Mouse (Mus musculus): ENCODE measurements at regions not wholly inside any gene's neighbourhood (a gene's known extent, or its start where the extent isn't known, plus 50 kb on each side); places are given as distances from the start of the nearest gene placed in this dataset.

- H3K36me3 ChIP-seq = no peaks in the 10 kb centered on the region
- H3K9ac ChIP-seq = no peak overlapping the region
- no peak overlapping the region for H3K4me2 ChIP-seq
- H3K4me3 ChIP-seq = no peak overlapping the region
- no peak overlapping the region for H3K27ac ChIP-seq (ENCODE audit: poor library complexity, severe bottlenecking)
- H3K4me1 ChIP-seq (replicated peaks) = peaks cover 23% of the 10 kb centered on the region
- 0 out of 2 replicates have a peak, but pooled peaks cover 3% of the 10 kb centered on the region for H3K9me3 ChIP-seq (replicated peaks)
- ATAC-seq (ENCODE audit: insufficient number of reproducible peaks, low FRiP score) = no peak
- H3K27me3 ChIP-seq (replicated peaks) = no peaks in the 10 kb centered on the region
- WGBS = 65% methylated on average over 2 of the region's 2 CpGs
Observed at GRCm38 (mm10) chr13:92931696-92932095, 87.1 kb downstream of the Mtx3 start.

GRCm38 (mm10) chr13:92939032-92939431 lies 94.5 kb downstream of the Mtx3 start:
- ATAC-seq (ENCODE audit: insufficient number of reproducible peaks, low FRiP score) = no peak
- 90% methylated on average over 7 of the region's 7 CpGs for WGBS
- no peak overlapping the region for H3K9ac ChIP-seq
- H3K4me3 ChIP-seq = no peak overlapping the region
- H3K4me2 ChIP-seq = no peak overlapping the region
- no peaks in the 10 kb centered on the region for H3K27me3 ChIP-seq (replicated peaks)
- H3K4me1 ChIP-seq (replicated peaks) = peaks cover 3% of the 10 kb centered on the region; the same call in 1 of the 2 replicates
- no peaks in the 10 kb centered on the region for H3K9me3 ChIP-seq (replicated peaks)
- no peaks in the 10 kb centered on the region for H3K36me3 ChIP-seq
- H3K27ac ChIP-seq (ENCODE audit: poor library complexity, severe bottlenecking) = no peak overlapping the region

- H3K4me1 ChIP-seq (replicated peaks) = peaks cover 3% of the 10 kb centered on the region; the same call in 1 of the 2 replicates
- H3K9ac ChIP-seq = no peak overlapping the region
- no peaks in the 10 kb centered on the region for H3K9me3 ChIP-seq (replicated peaks)
- H3K36me3 ChIP-seq = no peaks in the 10 kb centered on the region
- H3K27me3 ChIP-seq (replicated peaks) = no peaks in the 10 kb centered on the region
- no peak overlapping the region for H3K4me3 ChIP-seq
- 82% methylated on average over 6 of the region's 6 CpGs for WGBS
- ATAC-seq (ENCODE audit: insufficient number of reproducible peaks, low FRiP score) = no peak
- H3K27ac ChIP-seq (ENCODE audit: poor library complexity, severe bottlenecking) = no peak overlapping the region
- no peak overlapping the region for H3K4me2 ChIP-seq
Observed at GRCm38 (mm10) chr13:92940610-92941009, 96.0 kb downstream of the Mtx3 start.

- no peaks in the 10 kb centered on the region; the same call in 1 of the 2 replicates for H3K9me3 ChIP-seq (replicated peaks)
- no peak overlapping the region for H3K4me3 ChIP-seq
- no peak overlapping the region for H3K27ac ChIP-seq (ENCODE audit: poor library complexity, severe bottlenecking)
- H3K4me1 ChIP-seq (replicated peaks) = no peaks in the 10 kb centered on the region
- no peak overlapping the region for H3K9ac ChIP-seq
- 70% methylated on average over 2 of the region's 2 CpGs for WGBS
- H3K36me3 ChIP-seq = no peaks in the 10 kb centered on the region
- ATAC-seq (ENCODE audit: insufficient number of reproducible peaks, low FRiP score) = no peak
- H3K27me3 ChIP-seq (replicated peaks) = no peaks in the 10 kb centered on the region
- H3K4me2 ChIP-seq = no peak overlapping the region
Observed at GRCm38 (mm10) chr13:92948560-92948959, 104.0 kb downstream of the Mtx3 start.

GRCm38 (mm10) chr13:92960031-92960430 lies 115.5 kb downstream of the Mtx3 start:
- no peak overlapping the region for H3K27ac ChIP-seq (ENCODE audit: poor library complexity, severe bottlenecking)
- peak; percentile 73 for ATAC-seq (ENCODE audit: insufficient number of reproducible peaks, low FRiP score)
- WGBS = 18% methylated on average over 4 of the region's 4 CpGs

GRCm38 (mm10) chr13:92962625-92963024 lies 118.1 kb downstream of the Mtx3 start:
- WGBS = 82% methylated on average over 5 of the region's 5 CpGs
- Histone ChIP-seq H3K4me3 (no peak overlapping the region), H3K27ac (ENCODE audit: poor library complexity, severe bottlenecking) (no peak overlapping the region), H3K36me3 (no peaks in the 10 kb centered on the region), H3K9ac (no peak overlapping the region), H3K27me3 (replicated peaks) (no peaks in the 10 kb centered on the region), H3K4me1 (replicated peaks) (peaks cover 12% of the 10 kb centered on the region), H3K4me2 (no peak overlapping the region), H3K9me3 (replicated peaks) (no peaks in the 10 kb centered on the region)
- no peak for ATAC-seq (ENCODE audit: insufficient number of reproducible peaks, low FRiP score)

More at GRCm38 (mm10) chr13:92960031-92960430, 115.5 kb downstream of the Mtx3 start:
- no peaks in the 10 kb centered on the region for H3K9me3 ChIP-seq (replicated peaks)
- peaks cover 12% of the 10 kb centered on the region for H3K4me1 ChIP-seq (replicated peaks)
- no peak overlapping the region for H3K9ac ChIP-seq
- no peak overlapping the region for H3K4me3 ChIP-seq
- H3K27me3 ChIP-seq (replicated peaks) = no peaks in the 10 kb centered on the region
- no peak overlapping the region for H3K4me2 ChIP-seq
- H3K36me3 ChIP-seq = no peaks in the 10 kb centered on the region

- Histone ChIP-seq H3K9ac (no peak overlapping the region), H3K4me1 (replicated peaks) (peaks cover 12% of the 10 kb centered on the region), H3K27ac (ENCODE audit: poor library complexity, severe bottlenecking) (no peak overlapping the region), H3K4me3 (no peak overlapping the region), H3K36me3 (no peaks in the 10 kb centered on the region), H3K4me2 (no peak overlapping the region), H3K9me3 (replicated peaks) (no peaks in the 10 kb centered on the region), H3K27me3 (replicated peaks) (no peaks in the 10 kb centered on the region)
- 88% methylated on average over 2 of the region's 2 CpGs for WGBS
- no peak for ATAC-seq (ENCODE audit: insufficient number of reproducible peaks, low FRiP score)
Observed at GRCm38 (mm10) chr13:92963351-92963895, 118.9 kb downstream of the Mtx3 start.

- no peak for ATAC-seq (ENCODE audit: insufficient number of reproducible peaks, low FRiP score)
- Histone ChIP-seq H3K9ac (no peak overlapping the region), H3K36me3 (no peaks in the 10 kb centered on the region), H3K4me3 (no peak overlapping the region), H3K27ac (ENCODE audit: poor library complexity, severe bottlenecking) (no peak overlapping the region), H3K4me1 (replicated peaks) (peaks cover 10% of the 10 kb centered on the region), H3K9me3 (replicated peaks) (no peaks in the 10 kb centered on the region), H3K4me2 (no peak overlapping the region), H3K27me3 (replicated peaks) (no peaks in the 10 kb centered on the region)
- WGBS = 66% methylated on average over 5 of the region's 5 CpGs
Observed at GRCm38 (mm10) chr13:92964213-92964743, 119.7 kb downstream of the Mtx3 start.

GRCm38 (mm10) chr13:92967025-92967610 lies 122.6 kb downstream of the Mtx3 start:
- 62% methylated on average over 1 of the region's 1 CpGs for WGBS
- H3K9me3 ChIP-seq (replicated peaks) = no peaks in the 10 kb centered on the region
- H3K4me1 ChIP-seq (replicated peaks) = no peaks in the 10 kb centered on the region
- no peak overlapping the region for H3K27ac ChIP-seq (ENCODE audit: poor library complexity, severe bottlenecking)
- no peak overlapping the region for H3K4me2 ChIP-seq
- ATAC-seq (ENCODE audit: insufficient number of reproducible peaks, low FRiP score) = no peak
- H3K36me3 ChIP-seq = no peaks in the 10 kb centered on the region
- H3K27me3 ChIP-seq (replicated peaks) = no peaks in the 10 kb centered on the region
- H3K4me3 ChIP-seq = no peak overlapping the region
- no peak overlapping the region for H3K9ac ChIP-seq

GRCm38 (mm10) chr13:92969579-92969978 lies 125.0 kb downstream of the Mtx3 start:
- no peak for ATAC-seq (ENCODE audit: insufficient number of reproducible peaks, low FRiP score)
- no peak overlapping the region for H3K27ac ChIP-seq (ENCODE audit: poor library complexity, severe bottlenecking)
- H3K4me3 ChIP-seq = no peak overlapping the region
- no peaks in the 10 kb centered on the region for H3K36me3 ChIP-seq
- no peaks in the 10 kb centered on the region for H3K4me1 ChIP-seq (replicated peaks)
- H3K9me3 ChIP-seq (replicated peaks) = no peaks in the 10 kb centered on the region
- no peak overlapping the region for H3K4me2 ChIP-seq
- no peaks in the 10 kb centered on the region for H3K27me3 ChIP-seq (replicated peaks)
- no peak overlapping the region for H3K9ac ChIP-seq
- WGBS = 82% methylated on average over 1 of the region's 1 CpGs

GRCm38 (mm10) chr13:92972891-92973290 lies 128.3 kb downstream of the Mtx3 start:
- Histone ChIP-seq H3K4me2 (no peak overlapping the region), H3K4me1 (replicated peaks) (no peaks in the 10 kb centered on the region), H3K9ac (no peak overlapping the region), H3K27ac (ENCODE audit: poor library complexity, severe bottlenecking) (no peak overlapping the region), H3K4me3 (no peak overlapping the region), H3K27me3 (replicated peaks) (no peaks in the 10 kb centered on the region), H3K36me3 (no peaks in the 10 kb centered on the region), H3K9me3 (replicated peaks) (no peaks in the 10 kb centered on the region)
- 77% methylated on average over 5 of the region's 5 CpGs for WGBS
- no peak for ATAC-seq (ENCODE audit: insufficient number of reproducible peaks, low FRiP score)

- H3K9ac ChIP-seq = no peak overlapping the region
Observed at GRCm38 (mm10) chr13:92973791-92974190, 129.2 kb downstream of the Mtx3 start.

More at GRCm38 (mm10) chr13:92973791-92974190, 129.2 kb downstream of the Mtx3 start:
- Histone ChIP-seq H3K4me2 (no peak overlapping the region), H3K27ac (ENCODE audit: poor library complexity, severe bottlenecking) (no peak overlapping the region), H3K9me3 (replicated peaks) (no peaks in the 10 kb centered on the region), H3K4me3 (no peak overlapping the region), H3K36me3 (no peaks in the 10 kb centered on the region), H3K27me3 (replicated peaks) (no peaks in the 10 kb centered on the region), H3K4me1 (replicated peaks) (no peaks in the 10 kb centered on the region)
- no peak for ATAC-seq (ENCODE audit: insufficient number of reproducible peaks, low FRiP score)
- 64% methylated on average over 4 of the region's 4 CpGs for WGBS
